Mouse (Mus musculus) MEL (cell line): ENCODE results near the gene Gm10135. TPM values are rescaled to one million over a fixed set of nuclear protein-coding genes. Genes with fewer than 3 reads are reported as not detected.

Experiments used
- DNase-seq: peaks from one replicate; pipeline ENCODE4 v3.0.0; 2011; ENCODE audit warnings: low read depth, low spot score
- H3K27ac ChIP-seq: 2 replicates; pipeline ENCODE4 v1.5.1; 2012; ENCODE audit warnings: low read depth, mild to moderate bottlenecking, control low read depth, low read length, moderate library complexity; ENCODE audit not compliant: control insufficient read depth
- H3K27me3 ChIP-seq, 2 experiments: fragments of 150-350 bp in 1 of 2; sonication (generic) in 1 of 2; 2 replicates each; pipeline ENCODE4 v1.6.1; 2012; ENCODE audit warnings: low read length in 2 of 2, mild to moderate bottlenecking in 2 of 2, improper control_type of control experiment in 1 of 2, moderate library complexity in 1 of 2; ENCODE audit not compliant: insufficient read depth in 2 of 2, control insufficient read depth in 1 of 2
- H3K36me3 ChIP-seq, 2 experiments: 2 replicates each; pipeline ENCODE4 v1.6.1; 2012 to 2014; ENCODE audit warnings: low read length in 2 of 2, improper control_type of control experiment in 1 of 2, inconsistent platforms in 1 of 2, mild to moderate bottlenecking in 1 of 2; ENCODE audit not compliant: insufficient read depth in 2 of 2, control insufficient read depth in 1 of 2
- H3K4me1 ChIP-seq, 2 experiments: fragments of 150-350 bp in 1 of 2; sonication (generic) in 1 of 2; 2 replicates each; pipeline ENCODE4 v1.6.1; 2012; ENCODE audit warnings: low read length in 2 of 2, improper control_type of control experiment in 1 of 2, mild to moderate bottlenecking in 1 of 2; ENCODE audit not compliant: insufficient read depth in 2 of 2, control insufficient read depth in 1 of 2
- H3K4me3 ChIP-seq, 2 experiments: fragments of 150-350 bp in 1 of 2; sonication (generic) in 1 of 2; 2 replicates each; pipeline ENCODE4 v1.5.1; 2012; ENCODE audit warnings: low read depth in 2 of 2, low read length in 2 of 2, mild to moderate bottlenecking in 2 of 2, moderate library complexity in 2 of 2, control low read depth in 1 of 2, improper control_type of control experiment in 1 of 2; ENCODE audit not compliant: control insufficient read depth in 1 of 2, insufficient read depth in 1 of 2
- H3K79me2 ChIP-seq: 2 replicates; pipeline ENCODE4 v1.6.1; 2012; ENCODE audit warnings: mild to moderate bottlenecking, low read length, moderate library complexity; ENCODE audit not compliant: control insufficient read depth, poor library complexity, insufficient read depth
- H3K9ac ChIP-seq: 2 replicates; pipeline ENCODE4 v1.6.1; 2012; ENCODE audit warnings: low read depth, mild to moderate bottlenecking, control low read depth, low read length, moderate library complexity; ENCODE audit not compliant: control insufficient read depth, poor library complexity, severe bottlenecking
- H3K9me3 ChIP-seq: fragments of 150-350 bp; sonication (generic); replicated peaks from 2 replicates; pipeline ENCODE4 v1.6.1; 2012; ENCODE audit warnings: mild to moderate bottlenecking, low read length, improper control_type of control experiment, moderate library complexity; ENCODE audit not compliant: insufficient read depth
- CTCF ChIP-seq, 3 experiments: IDR thresholded peaks in 2 of 3; conservative IDR thresholded peaks in 1 of 3; 2 replicates each; pipeline ENCODE4 v1.5.1; 2011 to 2012; ENCODE audit warnings: low read length in 3 of 3, low read depth in 2 of 3, mild to moderate bottlenecking in 2 of 3, improper control_type of control experiment in 1 of 3, inconsistent platforms in 1 of 3, mixed read lengths in 1 of 3, moderate library complexity in 1 of 3; ENCODE audit not compliant: control insufficient read depth in 1 of 3, insufficient read depth in 1 of 3, poor library complexity in 1 of 3, severe bottlenecking in 1 of 3
- ELF1 ChIP-seq: IDR thresholded peaks from 2 replicates; pipeline ENCODE4 v1.6.1; 2014; ENCODE audit warnings: low read depth, mild to moderate bottlenecking, inconsistent platforms, low read length, improper control_type of control experiment, moderate library complexity
- EP300 ChIP-seq, 2 experiments: IDR thresholded peaks; 2 replicates each; pipeline ENCODE4 v1.6.1; 2011; ENCODE audit warnings: improper control_type of control experiment in 2 of 2, low read length in 2 of 2, low read depth in 1 of 2, mild to moderate bottlenecking in 1 of 2
- ETS1 ChIP-seq: IDR thresholded peaks from 2 replicates; pipeline ENCODE4 v1.6.1; 2012; ENCODE audit warnings: low read depth, mild to moderate bottlenecking, inconsistent platforms, low read length, improper control_type of control experiment, moderate library complexity
- GATA1 ChIP-seq: IDR thresholded peaks from 2 replicates; pipeline ENCODE4 v1.6.1; 2011; ENCODE audit warnings: low read depth, low read length, improper control_type of control experiment
- HCFC1 ChIP-seq: IDR thresholded peaks from 2 replicates; pipeline ENCODE4 v1.6.1; 2012; ENCODE audit warnings: low read depth, mild to moderate bottlenecking, inconsistent platforms, low read length, improper control_type of control experiment, moderate library complexity
- MAX ChIP-seq: IDR thresholded peaks from 2 replicates; pipeline ENCODE4 v1.6.1; 2011; ENCODE audit warnings: low read length, improper control_type of control experiment
- MEF2A ChIP-seq: IDR thresholded peaks from 2 replicates; pipeline ENCODE4 v1.6.1; 2014; ENCODE audit warnings: low read depth, mild to moderate bottlenecking, inconsistent platforms, low read length, improper control_type of control experiment; ENCODE audit not compliant: poor library complexity, insufficient replicate concordance, severe bottlenecking; ENCODE audit errors: extremely low read depth
- MXI1 ChIP-seq: IDR thresholded peaks from 2 replicates; pipeline ENCODE4 v1.6.1; 2011; ENCODE audit warnings: mild to moderate bottlenecking, low read depth, low read length, improper control_type of control experiment
- NELFE ChIP-seq: IDR thresholded peaks from 2 replicates; pipeline ENCODE4 v1.6.1; 2011; ENCODE audit warnings: low read depth, low read length, improper control_type of control experiment
- NRF1 ChIP-seq: IDR thresholded peaks from 2 replicates; pipeline ENCODE4 v1.6.1; 2014; ENCODE audit warnings: low read depth, mild to moderate bottlenecking, inconsistent platforms, low read length, improper control_type of control experiment, moderate library complexity; ENCODE audit not compliant: poor library complexity, insufficient read depth, severe bottlenecking
- POLR2AphosphoS2 ChIP-seq: IDR thresholded peaks from 2 replicates; pipeline ENCODE4 v1.6.1; 2011; ENCODE audit warnings: low read length, improper control_type of control experiment
- POLR2AphosphoS5 ChIP-seq: IDR thresholded peaks from 2 replicates; pipeline ENCODE4 v1.6.1; 2012; ENCODE audit warnings: low read depth, borderline replicate concordance, mild to moderate bottlenecking, inconsistent platforms, low read length, moderate library complexity, mixed read lengths
- RAD21 ChIP-seq: IDR thresholded peaks from 2 replicates; pipeline ENCODE4 v1.6.1; 2011; ENCODE audit warnings: mild to moderate bottlenecking, low read depth, low read length, improper control_type of control experiment
- RCOR1 ChIP-seq: IDR thresholded peaks from 2 replicates; pipeline ENCODE4 v1.6.1; 2012; ENCODE audit warnings: low read depth, mild to moderate bottlenecking, inconsistent platforms, low read length, improper control_type of control experiment
- SMC3 ChIP-seq: IDR thresholded peaks from 2 replicates; pipeline ENCODE4 v1.6.1; 2011; ENCODE audit warnings: low read depth, low read length, improper control_type of control experiment
- TAL1 ChIP-seq: IDR thresholded peaks from 2 replicates; pipeline ENCODE4 v1.6.1; 2012; ENCODE audit warnings: mild to moderate bottlenecking, inconsistent platforms, low read length, moderate library complexity, mixed read lengths
- TBP ChIP-seq: IDR thresholded peaks from 2 replicates; pipeline ENCODE4 v1.8.0; 2011; ENCODE audit warnings: low read depth, low read length, improper control_type of control experiment
- TCF12 ChIP-seq: IDR thresholded peaks from 2 replicates; pipeline ENCODE4 v1.6.1; 2014; ENCODE audit warnings: low read depth, mild to moderate bottlenecking, inconsistent platforms, low read length, improper control_type of control experiment, moderate library complexity
- USF1 ChIP-seq: IDR thresholded peaks from 2 replicates; pipeline ENCODE4 v1.6.1; 2014; ENCODE audit warnings: low read depth, mild to moderate bottlenecking, inconsistent platforms, low read length, improper control_type of control experiment, moderate library complexity
- ZNF384 ChIP-seq: IDR thresholded peaks from 2 replicates; pipeline ENCODE4 v1.6.1; 2012; ENCODE audit warnings: low read depth, mild to moderate bottlenecking, inconsistent platforms, low read length, improper control_type of control experiment
- polyA plus RNA-seq, 2 experiments: library from polyadenylated mRNA; stranded (reverse) in 1 of 2; unstranded in 1 of 2; fragments of >175 nt in 1 of 2; fragments of >200 nt in 1 of 2; gene quantifications; 2 replicates each; pipeline versions ENCODE4 v1.2.1 to v1.2.4; 2012; ENCODE audit warnings: low replicate concordance in 2 of 2, low read depth in 1 of 2; ENCODE audit not compliant: insufficient read length in 2 of 2, insufficient read depth in 1 of 2, missing spikeins in 1 of 2
- total RNA-seq: library from RNA; depleted of rRNA; stranded (reverse); fragments of 300-350 nt; gene quantifications from 2 replicates; pipeline ENCODE4 v1.2.3, GENCODE M21; 2012

The Gm10135 gene
- total and polyA plus RNA-seq, 3 experiments = 1.5 to 6.0 TPM; not detected in 1

DNA sequence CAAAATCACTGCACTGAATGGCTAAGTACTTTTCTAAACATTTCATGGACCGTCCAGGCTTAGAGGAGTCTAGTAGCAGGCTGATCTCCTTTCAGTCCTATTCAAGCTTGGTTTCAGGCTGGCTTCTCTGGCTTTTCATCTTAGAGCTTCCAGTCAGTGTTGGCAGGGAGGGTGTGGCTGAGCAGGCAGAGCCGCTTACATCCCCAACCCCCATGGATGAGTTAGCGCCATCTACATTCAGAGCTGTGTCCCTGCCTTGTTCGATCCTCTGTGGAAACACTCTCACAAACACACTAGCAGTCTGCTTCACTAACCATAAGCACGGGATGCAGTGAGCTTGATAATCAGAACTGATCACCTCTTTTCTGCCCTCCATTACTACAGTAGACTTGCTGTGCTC lies 1.6 kb downstream of the Gm10135 start:
- Histone ChIP-seq H3K4me1 (no peaks in the 10 kb centered on the region), H3K79me2 (no peaks in the 10 kb centered on the region), H3K36me3 (peaks cover 0 to 9% of the 10 kb centered on the region in 2 experiments; a peak in 2 of 4 replicates), H3K27ac (no peak overlapping the region), H3K9ac (no peak overlapping the region), H3K9me3 (no peaks in the 10 kb centered on the region), H3K4me3 (no peak overlapping the region), H3K27me3 (no peaks in the 10 kb centered on the region)
- no peak for TF ChIP-seq HCFC1
- no peak for TF ChIP-seq NELFE
- TF ChIP-seq TAL1 = no peak
- TF ChIP-seq CTCF (IDR thresholded peaks at IDR 0.05 in 2 of 3, conservative IDR thresholded peaks at IDR 0.05 in 1 of 3; ENCODE audit: control insufficient read depth in 1 of 3, insufficient read depth in 1 of 3, low read depth in 2 of 3, low read length in 3 of 3, poor library complexity in 1 of 3, severe bottlenecking in 1 of 3) = peak in 1 of 3 experiments; percentile 19; a peak in 2 of 6 replicates
- no peak for TF ChIP-seq TCF12
- no peak for TF ChIP-seq ZNF384
- TF ChIP-seq MAX = no peak
- no peak for TF ChIP-seq USF1
- DNase-seq = no peak

DNA sequence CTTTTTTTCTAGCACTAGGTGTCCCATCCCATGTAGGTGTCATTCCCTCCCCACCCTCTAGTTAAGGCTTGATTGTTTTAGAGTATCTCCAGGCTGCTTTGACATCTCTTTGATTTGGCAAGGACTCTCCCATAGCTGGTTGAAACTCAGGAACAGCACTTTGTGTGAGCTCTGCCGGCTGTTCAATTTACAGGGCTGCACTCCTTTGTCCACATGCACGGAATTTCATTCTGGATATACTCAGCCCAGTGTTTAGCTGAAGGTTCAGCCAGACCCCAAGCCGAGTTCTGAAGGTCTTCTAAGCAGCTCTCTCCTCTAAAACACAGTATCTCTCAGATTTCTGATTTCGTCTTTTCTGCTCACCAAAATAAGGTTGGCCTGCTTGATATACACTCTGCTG lies 2.1 kb downstream of the Gm10135 start:
- no peaks in the 10 kb centered on the region for H3K79me2 ChIP-seq
- no peak overlapping the region for H3K27ac ChIP-seq
- TF ChIP-seq MXI1 (no peak), POLR2AphosphoS2 (no peak)
- TF ChIP-seq, all 39 proteins: peak for 0
- no peak overlapping the region for H3K4me3 ChIP-seq
- H3K4me1 ChIP-seq = no peaks in the 10 kb centered on the region
- no peaks in the 10 kb centered on the region for H3K9me3 ChIP-seq
- no peak overlapping the region for H3K9ac ChIP-seq
- no peak for DNase-seq
- H3K36me3 ChIP-seq = peaks cover 0 to 9% of the 10 kb centered on the region in 2 experiments; a peak in 2 of 4 replicates
- H3K27me3 ChIP-seq = no peaks in the 10 kb centered on the region

DNA sequence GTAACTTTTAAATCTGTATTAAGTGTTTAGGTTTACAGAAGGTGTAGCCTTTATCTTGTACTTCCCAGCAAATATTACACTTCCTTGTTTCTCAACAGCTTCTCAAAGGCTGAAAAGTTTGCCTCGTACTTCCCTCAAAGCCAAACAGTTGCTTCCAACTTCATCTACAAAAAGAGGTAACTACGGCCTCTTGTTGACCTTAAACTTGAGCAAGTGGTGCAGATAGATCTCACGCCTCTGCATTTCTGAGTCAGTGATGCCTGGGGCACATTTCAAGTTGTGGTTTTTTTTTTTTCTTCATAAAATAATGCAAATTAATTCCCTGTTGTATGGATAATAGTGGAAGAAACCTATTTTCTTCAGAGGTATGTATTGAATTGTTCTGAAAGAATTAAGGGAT lies 8.8 kb downstream of the Gm10135 start:
- Histone ChIP-seq H3K9me3 (no peaks in the 10 kb centered on the region), H3K36me3 (peaks cover 0 to 9% of the 10 kb centered on the region in 2 experiments), H3K4me3 (no peak overlapping the region), H3K27me3 (no peaks in the 10 kb centered on the region), H3K27ac (no peak overlapping the region), H3K79me2 (no peaks in the 10 kb centered on the region), H3K4me1 (peaks cover 2 to 7% of the 10 kb centered on the region in 2 experiments; a peak in 2 of 4 replicates), H3K9ac (no peak overlapping the region)
- peak; percentile 50 for DNase-seq
- TF ChIP-seq RAD21 (no peak), ETS1 (no peak), MEF2A (no peak), HCFC1 (no peak), ELF1 (0 out of 2 replicates have a peak, but pooled peaks have one; percentile 10), TBP (no peak), CTCF (IDR thresholded peaks at IDR 0.05 in 2 of 3, conservative IDR thresholded peaks at IDR 0.05 in 1 of 3; ENCODE audit: control insufficient read depth in 1 of 3, insufficient read depth in 1 of 3, low read depth in 2 of 3, low read length in 3 of 3, poor library complexity in 1 of 3, severe bottlenecking in 1 of 3) (no peak), NRF1 (no peak), POLR2AphosphoS5 (no peak), GATA1 (0 out of 2 replicates have a peak, but pooled peaks have one; percentile 42), SMC3 (no peak), TCF12 (no peak), RCOR1 (no peak), EP300 (IDR thresholded peaks at IDR 0.05; ENCODE audit: low read depth in 1 of 2, low read length in 2 of 2) (peak; percentile 39 to 48; a peak in 2 of 4 replicates), POLR2AphosphoS2 (no peak)
